Mouse (Mus musculus) left cerebral cortex, adult 18-20 months (tissue): ENCODE data around the gene Srsf11. TPM values are rescaled to one million over a fixed set of nuclear protein-coding genes. Genes with fewer than 3 reads are reported as not detected.

ENCODE experiments used
- DNase-seq, 2 experiments: peaks; one replicate each; pipeline ENCODE4 v3.0.0; 2021 to 2022; ENCODE audit warnings: low spot score in 2 of 2, mixed read lengths in 1 of 2
- total RNA-seq, 2 experiments: library from RNA; stranded (reverse); gene quantifications; 2 replicates each; pipeline ENCODE4 v1.2.3; 2021

The Srsf11 gene
- total RNA-seq, 2 experiments from 2014 or later: 152 TPM

GRCm38 (mm10) chr3:157995726-157996125 is 40.7 kb downstream of the Srsf11 start:
- no peak for DNase-seq

- no peak for DNase-seq
Observed at GRCm38 (mm10) chr3:157993322-157993721, 43.1 kb downstream of the Srsf11 start.

GRCm38 (mm10) chr3:157979619-157980018 is 56.8 kb downstream of the Srsf11 start:
- DNase-seq: no peak

- no peak for DNase-seq
Observed at GRCm38 (mm10) chr3:157973236-157973635, 63.2 kb downstream of the Srsf11 start.

- no peak for DNase-seq
Observed at GRCm38 (mm10) chr3:157971151-157971550, 65.3 kb downstream of the Srsf11 start.

Other genes with a start within 250 kb of the Srsf11 start
- gene Cth, start 111.6 kb downstream of the Srsf11 start, total RNA-seq: 1 to 10 TPM; 3.2 to 4.7 TPM
- 10 to 100 TPM; 89.5 to 97.5 TPM for gene Ankrd13c, start 89.4 kb downstream of the Srsf11 start, total RNA-seq
- gene Lrrc40, start within 50 bp of the Srsf11 start, total RNA-seq: 10 to 100 TPM; 30.1 to 32.9 TPM